Mouse (Mus musculus) adrenal gland, postnatal 25 days (tissue): ENCODE measurements around the gene Mylk. TPM values are rescaled to one million over a fixed set of nuclear protein-coding genes. Genes with fewer than 3 reads are reported as not detected.

ENCODE experiments used
- DNase-seq: peaks from one replicate; pipeline ENCODE4 v3.0.0; 2021; ENCODE audit warnings: mixed read lengths
- total RNA-seq: library from RNA; stranded (reverse); gene quantifications from 2 replicates; pipeline ENCODE4 v1.2.3, GENCODE M21; 2021

Gene Mylk
- total RNA-seq, 1 experiment from 2014 or later: 42.2 TPM

GRCm38 (mm10) chr16:34854066-34854465 is 109.1 kb downstream of the Mylk start:
- no peak for DNase-seq

GRCm38 (mm10) chr16:34855136-34855535 is 110.1 kb downstream of the Mylk start:
- DNase-seq: no peak

- DNase-seq: no peak
Observed at GRCm38 (mm10) chr16:34855751-34856150, 110.7 kb downstream of the Mylk start.

- no peak for DNase-seq
Observed at GRCm38 (mm10) chr16:34857631-34858030, 112.6 kb downstream of the Mylk start.

GRCm38 (mm10) chr16:34860761-34861160 is 115.8 kb downstream of the Mylk start:
- DNase-seq: no peak

GRCm38 (mm10) chr16:34861744-34862365 is 116.8 kb downstream of the Mylk start:
- no peak for DNase-seq

GRCm38 (mm10) chr16:34865373-34865772 is 120.4 kb downstream of the Mylk start:
- no peak for DNase-seq

- DNase-seq: no peak
Observed at GRCm38 (mm10) chr16:34867217-34867616, 122.2 kb downstream of the Mylk start.

- DNase-seq: no peak
Observed at GRCm38 (mm10) chr16:34880031-34880778, 135.2 kb downstream of the Mylk start.

GRCm38 (mm10) chr16:34880815-34881214 is 135.8 kb downstream of the Mylk start:
- DNase-seq: no peak

GRCm38 (mm10) chr16:34887037-34887436 is 142.0 kb downstream of the Mylk start:
- DNase-seq: no peak

GRCm38 (mm10) chr16:34894016-34894415 is 149.0 kb downstream of the Mylk start:
- no peak for DNase-seq

- DNase-seq: no peak
Observed at GRCm38 (mm10) chr16:34895916-34896315, 150.9 kb downstream of the Mylk start.

- DNase-seq: no peak
Observed at GRCm38 (mm10) chr16:34896996-34897395, 152.0 kb downstream of the Mylk start.

GRCm38 (mm10) chr16:34898057-34898789 is 153.2 kb downstream of the Mylk start:
- no peak for DNase-seq

- no peak for DNase-seq
Observed at GRCm38 (mm10) chr16:34899071-34899808, 154.2 kb downstream of the Mylk start.

GRCm38 (mm10) chr16:34899997-34900396 is 155.0 kb downstream of the Mylk start:
- DNase-seq: no peak

- DNase-seq: no peak
Observed at GRCm38 (mm10) chr16:34900471-34900870, 155.5 kb downstream of the Mylk start.

GRCm38 (mm10) chr16:34901031-34901430 is 156.0 kb downstream of the Mylk start:
- DNase-seq: no peak

GRCm38 (mm10) chr16:34901611-34902293 is 156.7 kb downstream of the Mylk start:
- DNase-seq: peak; percentile 44

GRCm38 (mm10) chr16:34902294-34902680 is 157.3 kb downstream of the Mylk start:
- peak; percentile 73 for DNase-seq

GRCm38 (mm10) chr16:34902761-34903160 is 157.8 kb downstream of the Mylk start:
- no peak for DNase-seq
